Mouse (Mus musculus) gastrocnemius, postnatal 25 days (tissue): ENCODE measurements around the gene U2af1l4. TPM values are rescaled to one million over a fixed set of nuclear protein-coding genes. Genes with fewer than 3 reads are reported as not detected.

ENCODE experiments used
- DNase-seq: peaks from one replicate; pipeline ENCODE4 v3.0.0; 2022
- microRNA-seq, 2 experiments: library from miRNA; unstranded; fragments of <30 nt; microRNA quantifications; one replicate each; pipeline ENCODE4 v1.2.0; 2021; ENCODE audit warnings: borderline replicate concordance in 2 of 2
- total RNA-seq, 2 experiments: library from RNA; stranded (reverse); gene quantifications; 1 replicate in 1 of 2; 2 replicates in 1 of 2; pipeline ENCODE4 v1.2.3; 2021

U2af1l4 gene
- total RNA-seq, 2 experiments from 2014 or later: 54.1 to 55.6 TPM

DNA sequence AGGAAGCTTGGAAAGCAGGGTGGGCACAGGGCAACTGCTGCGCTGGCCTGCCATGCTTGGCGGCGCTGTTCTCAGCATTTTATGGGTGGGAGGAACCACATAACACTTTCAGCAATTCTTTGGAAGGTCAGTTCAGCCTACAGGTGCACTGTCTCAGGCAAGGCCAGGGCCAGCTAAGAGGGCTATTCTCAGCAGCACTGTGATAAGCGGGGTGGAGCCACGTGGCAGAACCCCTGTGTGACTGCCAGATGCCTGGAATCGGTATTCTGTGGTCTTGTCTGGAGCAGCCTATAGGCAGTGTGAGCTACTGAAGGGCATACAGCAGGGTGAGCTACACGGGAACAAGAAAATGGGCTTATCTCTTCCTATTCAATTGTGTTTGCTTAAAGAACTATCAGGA lies 46.9 kb downstream of the U2af1l4 start:
- no peak for DNase-seq

GRCm38 (mm10) chr7:30612654-30613402 lies 49.7 kb downstream of the U2af1l4 start, which contains the start of gene Upk1a:
Upk1a (minus strand) TSS chr7:30612847.
- DNase-seq: no peak

GRCm38 (mm10) chr7:30613529-30614112 lies 50.5 kb downstream of the U2af1l4 start:
- peak; percentile 32 for DNase-seq

- DNase-seq: no peak
These were observed 51.4 kb downstream of the U2af1l4 start for GRCm38 (mm10) chr7:30614454-30614853.

Small RNA genes within 50 kb of the gene (microRNA-seq; reads per million reads assigned to microRNA genes)
- gene Gm38670: 0.74 to 3.7 reads per million in 2 experiments
- 0.26 to 0.74 reads per million in 2 experiments for gene Mir3569

Other genes with a start within 250 kb of the U2af1l4 start
- 1 to 10 TPM; 1.2 to 1.4 TPM for gene Syne4, start 248.5 kb upstream of the U2af1l4 start, total RNA-seq
- under 1 TPM; 0.31 to 0.46 TPM for gene E130208F15Rik, start 241.6 kb upstream of the U2af1l4 start, total RNA-seq
- 1 to 10 TPM; 6.5 to 7.3 TPM for gene Sdhaf1, start 239.4 kb upstream of the U2af1l4 start, total RNA-seq
- gene Lrfn3, start 200.5 kb upstream of the U2af1l4 start, total RNA-seq: 1 to 10 TPM; 2.5 to 2.6 TPM
- 1 to 10 TPM; 5.8 to 6.5 TPM for gene Tyrobp, start 149.5 kb upstream of the U2af1l4 start, total RNA-seq
- not detected for gene Hcst, start 143.4 kb upstream of the U2af1l4 start, total RNA-seq
- under 1 TPM in 1 of 2 experiments, not detected in 1; 0.27 TPM for gene Nfkbid, start 141.6 kb upstream of the U2af1l4 start, total RNA-seq
- under 1 TPM; 0.72 to 0.95 TPM for gene Aplp1, start 117.8 kb upstream of the U2af1l4 start, total RNA-seq
- not detected for gene Kirrel2, start 105.6 kb upstream of the U2af1l4 start, total RNA-seq
- gene Nphs1, start 105.0 kb upstream of the U2af1l4 start, total RNA-seq: not detected
- gene Prodh2, start 69.7 kb upstream of the U2af1l4 start, total RNA-seq: not detected
- gene Arhgap33, start 28.2 kb upstream of the U2af1l4 start, total RNA-seq: 1 to 10 TPM in 1 of 2 experiments, under 1 TPM in 1; 0.74 to 1.1 TPM
- gene Hspb6, start 11.1 kb upstream of the U2af1l4 start, total RNA-seq: 1,000 to 10,000 TPM; 1,175 to 3,096 TPM
- 1 to 10 TPM; 3.0 to 6.4 TPM for gene Proser3, start 11.0 kb upstream of the U2af1l4 start, total RNA-seq
- gene Lin37, start 3.5 kb upstream of the U2af1l4 start, total RNA-seq: 10 to 100 TPM in 1 of 2 experiments, 1 to 10 TPM in 1; 8.4 to 10.3 TPM
- gene Gm49396, start within 50 bp of the U2af1l4 start, total RNA-seq: 1 to 10 TPM; 1.6 to 2.2 TPM
- 10 to 100 TPM; 91.2 to 92.1 TPM for gene Psenen, start 326 bp downstream of the U2af1l4 start, total RNA-seq
- gene Igflr1, start 2.1 kb downstream of the U2af1l4 start, total RNA-seq: under 1 TPM; 0.46 to 0.75 TPM
- gene Kmt2b, start 25.4 kb downstream of the U2af1l4 start, total RNA-seq: 10 to 100 TPM; 12.3 to 14.0 TPM
- gene Zbtb32, start 35.6 kb downstream of the U2af1l4 start, total RNA-seq: not detected
- not detected for gene Upk1a, start 49.5 kb downstream of the U2af1l4 start, total RNA-seq
- gene Cox6b1, start 62.9 kb downstream of the U2af1l4 start, total RNA-seq: 1,000 to 10,000 TPM; 1,459 to 1,684 TPM
- not detected for gene Etv2, start 72.6 kb downstream of the U2af1l4 start, total RNA-seq
- 10 to 100 TPM; 37.2 to 40.1 TPM for gene Rbm42, start 87.0 kb downstream of the U2af1l4 start, total RNA-seq
- 1 to 10 TPM; 3.5 to 5.1 TPM for gene Haus5, start 101.7 kb downstream of the U2af1l4 start, total RNA-seq
- 1 to 10 TPM; 2.3 to 3.4 TPM for gene Pmis2, start 108.3 kb downstream of the U2af1l4 start, total RNA-seq
- gene 2200002J24Rik, start 135.6 kb downstream of the U2af1l4 start, total RNA-seq: not detected
- under 1 TPM; 0.33 to 0.75 TPM for gene Atp4a, start 148.9 kb downstream of the U2af1l4 start, total RNA-seq
- gene Tmem147, start 166.2 kb downstream of the U2af1l4 start, total RNA-seq: 100 to 1,000 TPM; 283 to 405 TPM
- gene Gapdhs, start 180.4 kb downstream of the U2af1l4 start, total RNA-seq: not detected
- gene Sbsn, start 188.2 kb downstream of the U2af1l4 start, total RNA-seq: 1 to 10 TPM; 2.3 to 5.6 TPM
- gene Dmkn, start 200.5 kb downstream of the U2af1l4 start, total RNA-seq: under 1 TPM; 0.43 to 0.51 TPM
- 1 to 10 TPM in 1 of 2 experiments, under 1 TPM in 1; 0.97 to 2.8 TPM for gene Krtdap, start 224.6 kb downstream of the U2af1l4 start, total RNA-seq